Mouse (Mus musculus) thymus, adult 2 months (tissue): Measurements from ENCODE around the gene Plekha6. TPM values are rescaled to one million over a fixed set of nuclear protein-coding genes. Genes with fewer than 3 reads are reported as not detected.

ENCODE experiments used
- DNase-seq: peaks from one replicate; pipeline ENCODE4 v3.0.0; 2021
- H3K27ac ChIP-seq: fragments of 200-500 bp; 2 replicates; pipeline ENCODE4 v1.5.1; 2012; ENCODE audit warnings: low read length, control low read depth; ENCODE audit not compliant: control insufficient read depth, insufficient read depth
- H3K27me3 ChIP-seq: fragments of 200-500 bp; 2 replicates; pipeline ENCODE4 v1.6.1; 2012; ENCODE audit warnings: mild to moderate bottlenecking, low read length, moderate library complexity, mixed read lengths; ENCODE audit not compliant: control insufficient read depth, insufficient read depth
- H3K36me3 ChIP-seq: fragments of 200-500 bp; 2 replicates; pipeline ENCODE4 v1.6.1; 2012; ENCODE audit warnings: mild to moderate bottlenecking, low read length, moderate library complexity; ENCODE audit not compliant: control insufficient read depth, insufficient read depth
- H3K4me1 ChIP-seq: fragments of 200-500 bp; replicated peaks from 2 replicates; pipeline ENCODE4 v1.6.1; 2012; ENCODE audit warnings: low read length; ENCODE audit not compliant: control insufficient read depth, insufficient read depth
- H3K4me3 ChIP-seq: fragments of 200-500 bp; 2 replicates; pipeline ENCODE4 v1.5.1; 2012; ENCODE audit warnings: mild to moderate bottlenecking, low read length, control low read depth, moderate library complexity; ENCODE audit not compliant: control insufficient read depth, insufficient read depth
- CTCF ChIP-seq: fragments of 200-500 bp; IDR thresholded peaks from 2 replicates; pipeline ENCODE4 v1.5.1; 2012; ENCODE audit warnings: mild to moderate bottlenecking, control low read depth, low read length, moderate library complexity, borderline replicate concordance; ENCODE audit not compliant: control insufficient read depth, poor library complexity, insufficient read depth; ENCODE audit errors: extremely low read depth
- POLR2A ChIP-seq: fragments of 200-500 bp; IDR thresholded peaks from 2 replicates; pipeline ENCODE4 v1.6.1; 2012; ENCODE audit warnings: mild to moderate bottlenecking, low read length, control low read depth, moderate library complexity; ENCODE audit not compliant: control insufficient read depth, poor library complexity, insufficient read depth; ENCODE audit errors: extremely low read depth
- WGBS: fragments of 180-500 bp; shearing (Covaris S2); methylation state at CpG from one replicate; pipeline ENCODE4 v1.1.7; 2018; 5-methylcytosine and 5-hydroxymethylcytosine counted together
- polyA plus RNA-seq: library from polyadenylated mRNA; depleted of rRNA; stranded (reverse); fragments of >200 nt; gene quantifications from 2 replicates; pipeline ENCODE4 v1.2.3, GENCODE M21; 2012

Gene Plekha6
- polyA plus RNA-seq, 1 experiment = 9.4 TPM

DNA sequence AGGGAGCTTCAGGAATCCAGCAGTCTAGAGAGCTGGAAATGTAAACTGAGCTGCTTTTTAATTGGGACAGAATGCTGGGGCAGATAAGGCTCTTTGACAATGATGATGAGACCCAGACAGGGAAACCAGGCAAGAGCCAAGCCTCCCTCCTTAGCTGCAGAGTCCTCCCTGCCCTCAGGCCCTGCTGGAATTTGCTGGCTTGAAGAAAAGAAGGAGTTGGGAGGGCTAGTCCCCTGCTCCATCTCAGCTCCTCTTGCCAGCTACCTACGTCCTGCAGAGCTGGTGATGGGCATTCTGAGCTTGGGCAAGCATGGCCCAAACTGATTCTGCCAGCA, 89.5 kb downstream of the Plekha6 start:
- Histone ChIP-seq H3K27ac (no peak overlapping the region), H3K4me1 (peaks cover 19% of the 10 kb centered on the region), H3K36me3 (no peaks in the 10 kb centered on the region), H3K27me3 (no peaks in the 10 kb centered on the region), H3K4me3 (no peak overlapping the region)
- DNase-seq = no peak
- WGBS = 93% methylated on average over 1 of the region's 1 CpGs
- no peak for TF ChIP-seq POLR2A
- TF ChIP-seq CTCF = no peak

DNA sequence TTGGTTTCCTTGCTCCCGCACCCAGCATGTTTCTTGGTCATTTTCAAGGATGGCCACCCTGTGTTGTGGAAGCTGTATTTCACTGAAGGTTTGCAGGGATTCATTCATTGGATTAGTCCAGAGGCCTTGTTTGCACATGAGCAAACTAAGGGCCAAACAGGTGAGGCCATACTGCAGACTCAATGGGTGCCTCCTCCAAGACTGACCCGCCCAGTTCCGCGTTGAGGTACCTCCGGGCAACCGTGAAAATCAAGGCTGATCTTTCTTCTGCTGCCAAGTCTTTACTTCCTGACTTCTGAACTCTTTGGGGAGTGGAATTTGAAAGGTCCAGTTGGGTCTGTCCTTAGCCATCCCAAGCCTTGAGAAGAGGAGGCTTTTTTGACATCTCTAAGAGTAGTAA, 90.2 kb downstream of the Plekha6 start:
- Histone ChIP-seq H3K4me1 (peaks cover 19% of the 10 kb centered on the region), H3K4me3 (no peak overlapping the region), H3K36me3 (no peaks in the 10 kb centered on the region), H3K27ac (no peak overlapping the region), H3K27me3 (no peaks in the 10 kb centered on the region)
- no peak for TF ChIP-seq POLR2A
- no peak for TF ChIP-seq CTCF
- no peak for DNase-seq
- 80% methylated on average over 6 of the region's 6 CpGs for WGBS

DNA sequence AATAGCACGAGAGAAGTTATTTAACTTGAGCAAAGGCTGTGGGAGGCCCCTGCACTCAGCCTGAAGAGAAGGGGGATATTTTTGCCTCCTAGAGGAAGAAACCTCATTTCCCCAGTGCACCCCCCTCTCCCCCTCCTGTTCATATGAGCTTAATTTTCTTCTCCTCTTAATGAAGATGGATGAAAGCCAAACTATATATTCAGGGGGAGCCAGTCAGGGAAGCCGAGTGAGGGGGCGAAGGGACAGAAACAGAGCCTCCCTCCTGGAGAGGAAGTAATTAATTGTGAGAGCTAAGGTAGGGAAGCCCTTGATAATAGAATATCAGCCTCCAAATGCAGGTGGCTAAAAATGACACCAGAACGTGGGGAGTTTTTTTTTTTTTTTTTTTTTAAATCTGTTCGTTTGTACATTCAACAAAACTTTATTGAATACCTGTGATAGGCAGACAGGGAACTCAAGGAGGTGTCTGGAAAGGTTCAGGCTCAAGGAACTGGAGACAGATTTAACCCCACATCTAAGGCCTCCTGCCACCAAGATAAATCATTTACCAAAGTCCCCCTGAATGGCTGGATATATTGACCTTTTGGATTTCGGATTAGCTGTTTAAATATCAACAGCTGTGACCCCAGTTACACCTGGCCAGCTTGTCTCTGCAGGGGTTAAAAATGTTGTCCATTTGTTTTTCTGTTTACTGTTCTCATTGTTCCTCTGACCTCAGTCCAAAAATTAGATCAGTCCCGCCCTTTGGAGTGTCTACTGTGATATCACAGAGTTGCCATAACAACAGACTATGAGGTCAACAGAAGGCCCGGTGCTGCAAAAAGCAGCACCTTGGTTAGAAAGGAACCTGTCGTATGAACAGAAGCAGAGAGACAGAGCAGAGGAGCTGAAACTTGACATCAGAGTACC, 91.1 kb downstream of the Plekha6 start:
- Histone ChIP-seq H3K4me1 (peaks cover 19% of the 10 kb centered on the region), H3K36me3 (no peaks in the 10 kb centered on the region), H3K27me3 (no peaks in the 10 kb centered on the region), H3K27ac (no peak overlapping the region), H3K4me3 (no peak overlapping the region)
- 67% methylated on average over 9 of the region's 9 CpGs for WGBS
- no peak for DNase-seq
- no peak for TF ChIP-seq CTCF
- TF ChIP-seq POLR2A = no peak

DNA sequence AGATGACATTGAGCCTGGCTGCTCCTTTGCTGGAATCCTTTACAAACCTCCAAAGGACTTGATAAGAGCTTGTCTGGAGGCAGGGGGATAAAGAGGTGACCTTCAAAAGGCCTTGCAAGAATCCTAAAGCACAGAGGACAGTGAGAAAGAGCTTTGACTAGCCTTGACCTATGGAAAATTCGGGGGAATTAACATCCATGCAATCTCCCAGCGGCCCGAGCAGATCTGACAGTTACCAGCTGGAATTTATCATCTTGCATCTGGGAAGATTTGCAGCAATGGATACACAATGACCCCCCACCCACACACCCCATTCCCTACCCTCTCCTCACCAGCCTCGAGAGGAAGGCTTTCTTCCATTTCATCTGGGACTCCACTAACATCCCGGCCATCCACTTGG, 91.8 kb downstream of the Plekha6 start:
- Histone ChIP-seq H3K4me1 (peaks cover 19% of the 10 kb centered on the region), H3K4me3 (no peak overlapping the region), H3K27ac (no peak overlapping the region), H3K36me3 (no peaks in the 10 kb centered on the region), H3K27me3 (no peaks in the 10 kb centered on the region)
- no peak for DNase-seq
- TF ChIP-seq CTCF = no peak
- no peak for TF ChIP-seq POLR2A
- 91% methylated on average over 5 of the region's 5 CpGs for WGBS

DNA sequence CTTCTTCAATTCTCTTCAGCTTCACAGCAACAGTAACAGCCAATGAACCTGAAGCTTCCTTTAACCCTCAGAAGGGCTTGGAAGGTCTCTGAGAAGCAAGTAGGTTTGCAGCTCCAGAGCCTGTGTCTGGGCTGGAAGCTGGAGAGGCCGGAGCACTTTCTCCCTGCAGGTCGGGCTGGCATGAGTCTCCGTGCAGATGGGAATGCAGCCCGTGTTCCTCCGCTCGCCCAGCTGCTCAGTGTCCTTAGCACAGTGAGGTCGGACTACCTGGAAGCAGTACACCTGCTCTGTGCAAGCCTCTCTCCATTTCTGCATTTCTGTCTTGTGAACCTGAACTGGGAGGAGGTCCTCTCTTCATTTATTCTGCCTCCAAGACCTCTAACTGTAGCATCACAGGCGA, 92.3 kb downstream of the Plekha6 start:
- H3K36me3 ChIP-seq = no peaks in the 10 kb centered on the region
- no peak for DNase-seq
- WGBS = 87% methylated on average over 8 of the region's 8 CpGs
- H3K27me3 ChIP-seq = no peaks in the 10 kb centered on the region
- TF ChIP-seq POLR2A (no peak), CTCF (no peak)
- H3K4me3 ChIP-seq = no peak overlapping the region
- peaks cover 19% of the 10 kb centered on the region for H3K4me1 ChIP-seq
- no peak overlapping the region for H3K27ac ChIP-seq

DNA sequence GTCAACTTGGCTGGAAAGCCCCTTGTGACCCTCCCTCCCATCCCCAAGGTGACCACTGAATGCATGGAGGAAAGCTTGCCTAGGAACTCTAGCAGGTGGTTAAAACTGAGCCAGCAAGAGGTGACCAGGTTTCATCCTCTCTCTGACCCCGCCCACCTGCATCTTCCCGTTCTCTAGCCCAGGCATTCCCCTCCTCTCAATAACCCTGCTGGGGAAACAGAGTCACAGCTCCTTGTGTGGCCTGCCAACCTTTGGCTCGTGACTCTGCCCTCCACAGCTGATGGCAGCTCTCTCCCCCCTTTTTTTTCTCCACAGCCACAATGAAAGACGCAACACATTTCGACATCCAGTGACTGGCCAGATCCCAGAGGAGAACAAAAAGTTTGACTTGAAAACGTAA, 94.7 kb downstream of the Plekha6 start:
- Histone ChIP-seq H3K36me3 (no peaks in the 10 kb centered on the region), H3K4me3 (no peak overlapping the region), H3K4me1 (peaks cover 5% of the 10 kb centered on the region), H3K27me3 (no peaks in the 10 kb centered on the region), H3K27ac (no peak overlapping the region)
- TF ChIP-seq CTCF (no peak), POLR2A (no peak)
- whole genome bisulfite sequencing = 85% methylated on average over 6 of the region's 6 CpGs
- DNase-seq = no peak
